Mouse (Mus musculus): ENCODE data around the gene 1110017D15Rik. TPM values are rescaled to one million over a fixed set of nuclear protein-coding genes. Genes with fewer than 3 reads are reported as not detected.

Gene 1110017D15Rik
- polyA plus RNA-seq, 1 experiment from 2014 or later: 2.0 TPM

DNA sequence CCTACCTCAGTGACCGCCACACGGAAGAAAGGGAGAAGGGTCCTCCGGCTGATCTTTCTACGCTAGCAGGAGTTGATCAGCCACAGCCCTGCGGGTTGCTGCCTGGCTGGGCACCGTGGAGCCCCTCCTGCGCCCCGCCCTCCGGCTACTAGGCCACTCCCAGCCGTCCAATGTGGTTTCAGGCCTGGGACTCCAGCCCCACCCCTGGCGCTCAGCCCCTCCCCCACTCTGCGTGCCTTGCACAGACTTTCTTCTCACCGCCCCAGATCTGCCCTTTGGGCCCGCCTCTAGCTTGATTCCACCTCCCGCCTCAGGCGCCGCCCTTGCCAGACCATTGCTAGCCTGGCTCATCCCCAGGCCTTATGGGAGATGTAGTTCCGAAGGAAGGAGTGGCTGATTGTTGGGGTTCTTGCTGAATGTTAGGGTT, 14.1 kb downstream of the 1110017D15Rik start, which contains the start of gene AI464131:
AI464131 (minus strand) TSS at position 91 of the 427 bp plus-strand sequence.
- WGBS: 2% methylated on average over 17 of the region's 18 CpGs
- peak within 1 kb of the TSS; percentile 22; the same call in 1 of the 2 replicates for H3K27ac ChIP-seq (ENCODE audit: low read depth, low read length)

DNA sequence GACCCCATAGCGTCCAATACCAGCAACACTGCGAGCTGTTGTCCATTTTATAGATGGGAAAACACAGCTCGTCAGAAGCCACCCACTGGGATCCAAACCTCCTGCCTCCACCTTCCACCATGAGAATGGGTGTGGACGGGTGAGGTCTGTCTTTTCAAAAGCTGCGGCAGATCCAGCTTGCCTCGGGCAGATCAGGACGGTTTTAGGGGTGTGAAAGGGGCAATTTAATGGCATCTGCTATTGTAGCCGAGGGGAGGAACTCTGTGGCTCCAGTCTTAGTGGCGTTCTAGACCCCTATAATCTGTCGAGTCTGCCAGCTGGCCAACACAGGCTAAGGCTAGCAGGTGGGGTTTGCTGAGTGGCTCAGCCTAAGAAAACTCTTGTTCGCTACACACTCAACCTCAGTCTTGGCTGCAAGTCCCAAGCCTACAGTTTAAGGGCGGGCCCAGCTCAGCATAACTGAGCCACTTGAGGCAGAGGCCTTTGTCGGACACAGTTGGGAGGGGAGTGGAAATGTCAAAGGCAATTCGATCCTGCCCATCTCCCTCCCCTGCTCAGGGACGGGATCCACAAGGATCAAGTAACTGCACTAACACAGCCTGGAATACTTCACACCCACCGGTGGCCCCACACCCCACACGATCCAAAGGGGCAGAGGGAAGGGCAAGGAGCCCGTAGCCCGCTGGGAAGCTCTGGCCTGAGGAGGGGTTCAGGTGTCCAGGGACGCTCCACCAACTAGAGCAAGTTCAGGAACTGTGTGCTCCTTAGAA, 14.8 kb downstream of the 1110017D15Rik start:
- Histone ChIP-seq H3K4me2 (replicated peaks; ENCODE audit: low read depth) (peak overlapping the region; percentile 80), H3K9me3 (ENCODE audit: control insufficient read depth) (no peaks in the 10 kb centered on the region), H3K9ac (ENCODE audit: low read depth, low read length) (peak overlapping the region; percentile 56), H3K4me3 (ENCODE audit: low read depth, low read length) (peak overlapping the region; percentile 51), H3K27me3 (replicated peaks; ENCODE audit: control insufficient read depth, insufficient read depth, low read length) (peaks cover 21% of the 10 kb centered on the region), H3K36me3 (ENCODE audit: control insufficient read depth, insufficient read depth) (peaks cover 25% of the 10 kb centered on the region), H3K27ac (ENCODE audit: low read depth, low read length) (peak overlapping the region; percentile 22; the same call in 1 of the 2 replicates), H3K4me1 (replicated peaks; ENCODE audit: control insufficient read depth, insufficient read depth, low read length) (peaks cover 8% of the 10 kb centered on the region; the same call in 1 of the 2 replicates)
- TF ChIP-seq CTCF (IDR thresholded peaks at IDR 0.05; ENCODE audit: low read depth): no peak
- WGBS: 11% methylated on average over 20 of the region's 20 CpGs
- ATAC-seq: peak; percentile 31

More for the DNA sequence above, 14.1 kb downstream of the 1110017D15Rik start, which contains the start of gene AI464131:
- peaks cover 8% of the 10 kb centered on the region; the same call in 1 of the 2 replicates for H3K4me1 ChIP-seq (replicated peaks; ENCODE audit: control insufficient read depth, insufficient read depth, low read length)
- H3K27me3 ChIP-seq (replicated peaks; ENCODE audit: control insufficient read depth, insufficient read depth, low read length): peaks cover 19% of the 10 kb centered on the region
- H3K9me3 ChIP-seq (ENCODE audit: control insufficient read depth): no peaks in the 10 kb centered on the region
- ATAC-seq: peak; percentile 94
- H3K4me3 ChIP-seq (ENCODE audit: low read depth, low read length): peak within 1 kb of the TSS; percentile 51
- H3K36me3 ChIP-seq (ENCODE audit: control insufficient read depth, insufficient read depth): peaks cover 18% of the 10 kb centered on the region
- H3K4me2 ChIP-seq (replicated peaks; ENCODE audit: low read depth): peak within 1 kb of the TSS; percentile 80
- H3K9ac ChIP-seq (ENCODE audit: low read depth, low read length): peak within 1 kb of the TSS; percentile 56
- peak; percentile 40 for TF ChIP-seq CTCF (IDR thresholded peaks at IDR 0.05; ENCODE audit: low read depth)

DNA sequence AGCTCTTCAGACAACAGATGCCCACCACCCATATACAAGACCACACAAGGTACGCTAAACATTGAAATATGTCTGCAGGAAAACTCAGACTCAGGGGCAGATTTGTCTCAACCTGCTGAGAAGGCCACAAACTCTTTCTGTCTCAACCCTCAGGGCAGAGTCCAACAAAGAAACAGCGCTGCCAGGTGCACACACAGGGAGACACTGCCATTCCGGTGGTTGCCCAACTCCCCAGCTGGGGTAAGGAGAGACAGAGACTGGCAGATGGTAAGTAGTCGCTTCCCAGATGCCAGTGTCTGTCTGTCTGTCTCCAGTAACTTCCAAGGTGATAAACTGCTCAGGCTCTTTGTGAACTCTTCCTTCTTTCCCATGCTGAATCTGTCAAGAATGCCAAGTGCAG, 16.3 kb downstream of the 1110017D15Rik start:
- no peak overlapping the region for H3K9ac ChIP-seq (ENCODE audit: low read depth, low read length)
- TF ChIP-seq CTCF (IDR thresholded peaks at IDR 0.05; ENCODE audit: low read depth): no peak
- no peaks in the 10 kb centered on the region for H3K9me3 ChIP-seq (ENCODE audit: control insufficient read depth)
- H3K4me1 ChIP-seq (replicated peaks; ENCODE audit: control insufficient read depth, insufficient read depth, low read length): 0 out of 2 replicates have a peak, but pooled peaks cover 2% of the 10 kb centered on the region
- H3K4me3 ChIP-seq (ENCODE audit: low read depth, low read length): no peak overlapping the region
- H3K4me2 ChIP-seq (replicated peaks; ENCODE audit: low read depth): peak overlapping the region; percentile 80
- H3K27ac ChIP-seq (ENCODE audit: low read depth, low read length): peak overlapping the region; percentile 60; the same call in 1 of the 2 replicates
- H3K36me3 ChIP-seq (ENCODE audit: control insufficient read depth, insufficient read depth): peaks cover 34% of the 10 kb centered on the region
- WGBS: 46% methylated on average over 4 of the region's 4 CpGs
- no peak for ATAC-seq
- peaks cover 21% of the 10 kb centered on the region for H3K27me3 ChIP-seq (replicated peaks; ENCODE audit: control insufficient read depth, insufficient read depth, low read length)

DNA sequence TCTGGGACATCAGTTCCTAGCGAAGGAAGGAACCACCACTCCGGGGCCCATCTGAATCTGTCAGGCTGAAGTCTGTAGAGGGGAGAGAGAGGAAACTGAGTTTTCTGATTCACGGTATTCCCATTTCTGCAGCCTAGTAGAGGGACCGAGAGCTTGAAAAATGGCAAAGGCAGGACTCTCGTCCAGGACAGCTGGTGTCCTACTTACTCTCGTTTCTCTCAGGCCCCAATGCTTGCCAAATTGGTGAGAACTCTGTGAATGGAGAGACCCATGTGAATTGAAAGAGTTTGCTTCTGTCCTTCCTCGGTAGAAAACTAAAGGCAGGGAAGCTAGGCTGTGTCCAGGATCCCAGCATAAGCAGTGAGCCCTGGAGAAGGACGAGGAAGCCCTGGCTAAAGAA, 17.5 kb downstream of the 1110017D15Rik start:
- 80% methylated on average over 8 of the region's 8 CpGs for WGBS
- H3K27me3 ChIP-seq (replicated peaks; ENCODE audit: control insufficient read depth, insufficient read depth, low read length): peaks cover 21% of the 10 kb centered on the region
- no peak for ATAC-seq

DNA sequence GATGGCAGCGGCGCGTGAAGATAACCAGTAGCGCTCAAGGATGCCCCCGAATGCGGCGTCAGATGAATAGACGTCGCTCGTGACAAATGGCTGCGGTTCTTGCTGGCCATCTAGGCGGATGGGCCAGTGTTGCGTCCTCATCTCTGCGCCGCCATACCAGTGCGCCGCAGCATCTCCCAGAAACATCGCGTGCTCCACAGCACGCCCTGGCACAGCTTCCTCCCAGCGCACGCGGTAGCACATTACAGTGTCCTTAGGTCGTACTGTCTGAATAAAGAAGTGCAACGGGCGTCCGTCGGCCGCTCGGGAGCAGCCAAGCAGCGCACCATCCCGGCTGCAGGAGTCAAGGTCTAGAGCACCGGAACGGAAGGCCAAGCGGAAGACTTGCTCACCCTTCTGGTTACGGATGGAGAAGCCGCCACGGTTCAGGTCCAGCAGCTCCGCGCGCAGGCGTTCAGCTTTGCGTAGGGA, 18.2 kb downstream of the 1110017D15Rik start:
- TF ChIP-seq CTCF (IDR thresholded peaks at IDR 0.05; ENCODE audit: low read depth): peak; percentile 19; the same call in 1 of the 2 replicates
- WGBS: 54% methylated on average over 43 of the region's 43 CpGs
- Histone ChIP-seq H3K4me2 (replicated peaks; ENCODE audit: low read depth) (no peak overlapping the region), H3K9ac (ENCODE audit: low read depth, low read length) (no peak overlapping the region), H3K27ac (ENCODE audit: low read depth, low read length) (no peak overlapping the region), H3K27me3 (replicated peaks; ENCODE audit: control insufficient read depth, insufficient read depth, low read length) (peaks cover 21% of the 10 kb centered on the region), H3K9me3 (ENCODE audit: control insufficient read depth) (no peaks in the 10 kb centered on the region), H3K36me3 (ENCODE audit: control insufficient read depth, insufficient read depth) (peaks cover 35% of the 10 kb centered on the region), H3K4me1 (replicated peaks; ENCODE audit: control insufficient read depth, insufficient read depth, low read length) (0 out of 2 replicates have a peak, but pooled peaks cover 2% of the 10 kb centered on the region), H3K4me3 (ENCODE audit: low read depth, low read length) (no peak overlapping the region)
- ATAC-seq: no peak

More for the DNA sequence above, 17.5 kb downstream of the 1110017D15Rik start:
- Histone ChIP-seq H3K4me2 (replicated peaks; ENCODE audit: low read depth) (no peak overlapping the region), H3K27ac (ENCODE audit: low read depth, low read length) (no peak overlapping the region), H3K4me1 (replicated peaks; ENCODE audit: control insufficient read depth, insufficient read depth, low read length) (0 out of 2 replicates have a peak, but pooled peaks cover 2% of the 10 kb centered on the region), H3K4me3 (ENCODE audit: low read depth, low read length) (no peak overlapping the region), H3K9ac (ENCODE audit: low read depth, low read length) (no peak overlapping the region), H3K9me3 (ENCODE audit: control insufficient read depth) (no peaks in the 10 kb centered on the region), H3K36me3 (ENCODE audit: control insufficient read depth, insufficient read depth) (peaks cover 35% of the 10 kb centered on the region)
- TF ChIP-seq CTCF (IDR thresholded peaks at IDR 0.05; ENCODE audit: low read depth): no peak
